Mouse (Mus musculus) adrenal gland, adult 18-20 months (tissue): ENCODE measurements at regions not wholly inside any gene's neighbourhood (a gene's known extent, or its start where the extent isn't known, plus 50 kb on each side); places are given as distances from the start of the nearest gene placed in this dataset.
A peak's percentile ranks its signal among the peaks of the same experiment; 100 is the strongest.

Experiments used
- DNase-seq, 2 experiments: peaks; one replicate each; pipeline ENCODE4 v3.0.0; 2021 to 2022; ENCODE audit warnings: low spot score in 2 of 2

DNA sequence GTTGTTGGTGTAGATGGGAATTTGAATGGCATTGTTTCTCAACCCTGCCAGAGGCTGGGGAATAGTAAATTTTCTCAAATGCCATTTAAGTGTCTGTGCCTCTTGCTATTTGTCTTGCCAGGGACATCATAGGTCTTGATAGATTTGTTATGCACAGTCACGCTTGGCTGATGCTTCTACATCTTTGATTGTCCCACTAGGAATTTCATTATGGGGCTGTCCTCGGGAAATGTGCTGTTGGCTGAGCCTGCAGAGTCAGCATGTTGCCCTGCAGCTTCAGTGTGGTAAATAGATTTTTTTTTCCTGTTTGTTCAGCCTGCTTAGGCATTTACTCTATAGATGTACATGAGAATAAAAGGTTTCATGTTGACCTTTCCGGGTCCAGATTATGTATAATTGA lies 354.9 kb upstream of the Fam98a start:
- DNase-seq = no peak

DNA sequence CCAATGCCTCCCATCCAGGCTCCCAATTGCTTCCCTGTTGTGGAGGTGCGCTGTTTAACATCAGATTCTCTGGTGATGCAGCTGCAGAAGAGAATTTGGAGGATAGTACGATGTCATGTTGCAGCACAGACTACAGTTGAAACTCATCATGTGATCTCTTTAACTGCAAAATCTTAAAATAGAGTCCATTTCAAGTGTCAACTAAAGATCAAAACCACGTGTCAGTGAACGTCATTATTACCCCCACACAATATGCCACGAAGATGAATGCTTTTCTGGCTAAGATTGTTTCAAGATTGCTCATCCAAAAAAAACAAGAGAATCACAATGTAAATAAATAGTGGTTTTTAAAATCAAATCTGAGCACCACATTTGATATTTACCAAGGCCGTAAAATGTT lies 343.7 kb upstream of the Fam98a start:
- DNase-seq = no peak

DNA sequence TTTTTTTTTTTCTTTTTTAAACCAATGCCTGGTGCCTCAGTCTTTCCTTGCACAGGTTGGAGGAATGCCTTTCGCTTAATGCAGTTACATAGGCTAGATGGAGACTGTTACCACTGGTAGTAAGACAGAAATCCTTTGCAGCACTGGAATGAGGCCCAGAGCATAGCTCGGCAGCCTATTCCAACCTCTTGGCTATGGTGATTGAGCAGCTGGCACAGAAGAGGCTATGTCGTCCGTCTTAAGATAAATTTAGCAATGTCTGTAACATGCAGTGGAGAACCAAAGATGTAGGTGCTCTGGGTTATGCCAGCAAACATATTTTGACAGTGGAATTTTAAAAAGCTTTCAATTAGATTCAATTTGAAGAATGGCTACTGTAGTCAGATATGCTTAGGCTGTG lies 343.2 kb upstream of the Fam98a start:
- no peak for DNase-seq

DNA sequence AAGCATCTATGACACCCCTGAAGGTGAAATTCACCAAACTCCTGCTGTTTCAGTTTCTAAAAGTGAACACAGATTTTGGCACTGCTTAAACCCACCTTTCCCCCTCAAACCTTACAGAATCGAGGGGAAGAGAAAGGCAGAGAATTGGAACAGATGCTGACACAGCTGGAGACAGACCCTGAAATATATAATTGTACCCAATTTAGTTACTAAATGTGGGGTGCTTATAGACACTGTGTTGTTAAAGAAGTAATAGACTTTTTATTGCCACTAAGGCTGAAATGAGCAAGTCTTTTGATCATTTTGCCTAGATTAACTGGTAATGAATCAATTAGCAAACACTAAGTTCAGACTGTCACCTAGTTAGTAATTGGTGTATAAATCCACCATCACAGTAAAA lies 341.8 kb upstream of the Fam98a start:
- DNase-seq = no peak

DNA sequence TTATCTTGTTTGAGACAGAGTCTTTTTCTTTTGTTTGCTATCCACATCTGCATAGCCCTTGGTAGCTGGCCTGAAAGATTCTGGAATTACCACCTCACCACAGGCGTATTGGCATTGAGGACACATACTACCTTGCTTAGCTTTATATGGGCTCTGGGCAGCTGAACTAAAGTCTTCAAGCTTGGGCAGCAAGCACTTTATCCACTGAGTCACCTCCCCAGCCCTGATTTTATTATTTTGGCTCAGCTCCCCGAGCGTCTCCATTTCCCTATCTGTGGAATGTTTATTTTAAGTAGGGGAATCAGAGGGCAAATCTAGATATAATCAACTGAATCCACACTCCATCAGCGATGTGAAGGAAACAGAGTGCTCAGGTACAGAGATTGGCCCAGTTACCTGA lies 340.4 kb upstream of the Fam98a start:
- DNase-seq = no peak

DNA sequence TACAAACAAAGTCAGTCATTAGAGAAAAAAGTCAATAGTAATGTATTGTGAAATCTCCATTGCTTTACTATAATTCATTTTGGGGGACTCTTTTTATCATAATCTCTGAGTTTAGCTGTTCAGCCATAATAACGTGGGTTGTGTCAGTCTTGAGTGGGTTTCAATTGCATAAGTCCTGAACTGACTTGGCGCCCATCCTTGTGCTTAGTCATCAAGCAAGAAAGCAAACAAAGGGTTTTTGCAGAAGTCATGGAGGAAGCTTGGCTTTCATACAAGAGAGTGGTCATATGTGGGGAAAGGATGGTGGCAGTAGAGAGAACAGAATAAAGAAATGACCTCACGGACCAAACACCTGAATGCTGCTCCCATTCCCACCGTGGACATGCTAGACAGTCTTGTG lies 339.8 kb upstream of the Fam98a start:
- DNase-seq = no peak

DNA sequence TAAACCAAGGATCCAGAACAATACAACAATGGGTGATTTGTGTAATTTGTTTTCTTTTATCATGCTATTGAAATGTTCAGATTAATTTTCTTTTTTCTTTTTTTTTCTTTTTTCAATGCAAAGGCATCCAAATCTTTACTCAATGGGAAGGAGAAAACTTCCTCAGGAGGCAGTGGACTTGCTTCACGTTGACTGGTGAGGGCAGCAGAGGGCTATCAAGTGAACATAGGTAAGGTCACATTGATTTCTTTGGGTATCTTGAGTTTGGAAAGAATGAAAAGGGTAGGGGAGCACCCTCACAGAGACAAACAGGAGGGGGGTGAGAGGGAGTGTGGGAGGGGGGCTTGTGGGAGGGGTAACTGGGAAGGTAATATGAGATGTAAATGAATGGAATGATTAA lies 326.1 kb upstream of the Fam98a start:
- no peak for DNase-seq

DNA sequence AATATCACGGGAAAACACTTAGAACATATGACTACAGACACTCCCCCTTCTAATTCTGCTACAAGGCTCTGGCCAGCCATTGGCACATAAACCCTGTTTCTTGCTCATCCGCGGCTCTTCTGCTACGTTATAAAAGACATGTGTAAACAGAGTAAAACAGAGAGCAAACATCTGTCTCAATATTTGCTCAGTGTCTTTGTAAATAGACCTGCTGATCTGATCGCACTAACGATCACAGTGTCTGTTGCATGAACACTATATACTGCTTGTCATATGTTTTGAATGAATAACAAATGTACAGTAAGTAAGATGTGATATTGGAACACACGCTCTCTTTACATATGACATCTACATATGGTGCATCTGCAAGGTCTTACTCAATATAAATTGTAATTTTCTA lies 325.1 kb upstream of the Fam98a start:
- no peak for DNase-seq

DNA sequence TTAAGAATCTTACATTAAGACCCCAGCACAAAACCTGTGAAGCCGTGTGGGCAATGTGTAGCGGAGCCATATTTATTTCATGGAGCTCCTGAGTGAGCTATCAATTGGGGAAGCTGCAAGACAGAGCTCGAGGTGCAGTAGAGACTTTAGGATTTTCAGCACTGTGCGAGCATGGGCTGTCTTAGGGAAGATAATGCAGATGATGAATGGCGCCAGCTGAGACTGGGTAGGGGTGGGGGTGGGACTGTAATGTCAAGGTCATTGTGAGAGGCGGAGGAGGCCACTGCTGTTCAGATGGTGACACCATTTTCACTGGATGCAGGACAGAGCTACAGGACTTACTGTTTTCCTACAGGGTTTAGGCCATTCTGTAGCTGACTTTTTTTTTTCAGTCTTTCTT lies 322.8 kb upstream of the Fam98a start:
- DNase-seq = peak in 1 of 2 experiments; percentile 2

DNA sequence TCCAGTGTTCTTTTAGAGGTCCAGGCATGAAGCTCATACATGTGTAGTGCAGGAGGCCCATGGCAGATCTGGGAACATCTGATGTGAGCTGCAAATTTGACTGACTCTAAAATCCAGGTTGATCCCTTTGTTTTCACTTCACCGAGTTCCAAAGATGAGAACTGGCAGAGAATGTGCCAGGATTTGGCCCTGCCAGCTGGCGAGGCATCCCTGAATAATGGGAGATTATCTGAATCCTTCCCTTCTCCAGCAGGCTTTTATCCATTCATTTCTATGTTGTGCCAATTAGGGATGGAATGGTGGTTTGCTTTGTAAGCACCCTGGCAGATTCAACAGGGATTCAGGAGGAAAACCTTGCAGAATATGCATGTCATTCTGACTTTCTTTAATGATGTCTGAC lies 318.7 kb upstream of the Fam98a start:
- DNase-seq = no peak

DNA sequence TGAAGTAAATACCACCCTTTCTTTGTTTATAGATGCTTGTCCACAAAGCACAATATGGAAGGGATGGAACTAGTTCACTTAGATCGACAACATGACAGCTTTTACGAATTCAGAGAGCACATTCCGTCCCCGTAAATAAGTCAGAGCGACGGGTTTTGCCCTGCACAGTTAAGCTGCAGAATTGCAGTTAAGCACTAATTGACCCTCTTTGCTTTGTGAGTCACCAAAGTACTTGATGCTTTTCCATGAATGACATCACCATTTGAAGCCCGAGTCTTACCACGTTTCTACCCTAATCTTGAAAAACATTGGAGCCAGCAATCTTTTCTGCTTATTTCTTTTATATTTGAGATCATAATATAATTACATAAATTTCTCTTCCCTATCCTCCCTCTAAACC lies 305.3 kb upstream of the Fam98a start:
- no peak for DNase-seq

DNA sequence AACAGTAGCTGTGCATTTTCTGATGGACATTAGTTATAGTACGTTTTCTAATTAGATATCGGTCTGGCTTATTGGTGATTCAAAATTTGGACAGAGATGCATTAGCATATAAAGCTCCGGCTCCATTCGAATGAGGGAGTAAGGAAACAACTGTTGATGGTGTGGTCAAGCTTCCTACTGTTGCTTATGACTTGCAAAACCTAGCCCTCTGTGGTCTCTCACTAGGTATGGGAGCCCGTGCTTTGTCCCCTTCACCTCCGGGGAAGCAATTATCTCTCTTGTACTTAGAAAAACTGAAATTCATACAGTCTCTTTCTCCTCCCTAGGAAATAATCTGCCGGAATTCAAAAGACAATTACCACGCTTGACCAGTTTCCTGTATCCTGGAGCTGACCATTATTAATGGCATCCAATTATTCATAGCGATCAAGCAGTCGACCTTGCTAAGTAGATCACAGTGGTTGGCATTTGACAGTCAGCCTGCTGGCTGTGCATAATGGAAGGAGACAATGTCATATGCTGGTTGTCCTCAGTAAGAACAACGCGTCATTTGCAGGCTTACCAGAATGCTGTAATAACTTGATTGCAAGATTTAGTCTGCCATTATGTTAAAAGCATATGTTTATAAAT lies 264.4 kb upstream of the Fam98a start:
- no peak for DNase-seq

DNA sequence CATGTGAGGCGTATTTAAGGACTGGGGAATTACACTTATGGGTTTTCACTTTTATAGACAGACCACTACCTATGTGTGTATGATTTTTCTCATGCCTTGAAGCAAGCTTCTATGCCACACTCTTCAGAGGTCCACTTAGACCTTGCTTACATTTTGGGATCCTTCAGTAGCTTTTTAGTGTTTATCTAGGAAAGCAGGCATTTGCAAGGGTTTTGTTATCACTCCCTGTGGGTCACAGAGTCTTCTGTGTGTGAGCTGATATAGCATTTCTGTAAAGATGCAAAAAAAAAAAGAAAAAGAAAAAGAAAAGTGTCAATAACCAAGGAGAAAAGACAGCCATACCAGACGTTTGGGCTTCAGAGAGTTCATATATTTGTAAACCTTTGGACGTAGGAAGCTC lies 260.4 kb upstream of the Fam98a start:
- DNase-seq = no peak

DNA sequence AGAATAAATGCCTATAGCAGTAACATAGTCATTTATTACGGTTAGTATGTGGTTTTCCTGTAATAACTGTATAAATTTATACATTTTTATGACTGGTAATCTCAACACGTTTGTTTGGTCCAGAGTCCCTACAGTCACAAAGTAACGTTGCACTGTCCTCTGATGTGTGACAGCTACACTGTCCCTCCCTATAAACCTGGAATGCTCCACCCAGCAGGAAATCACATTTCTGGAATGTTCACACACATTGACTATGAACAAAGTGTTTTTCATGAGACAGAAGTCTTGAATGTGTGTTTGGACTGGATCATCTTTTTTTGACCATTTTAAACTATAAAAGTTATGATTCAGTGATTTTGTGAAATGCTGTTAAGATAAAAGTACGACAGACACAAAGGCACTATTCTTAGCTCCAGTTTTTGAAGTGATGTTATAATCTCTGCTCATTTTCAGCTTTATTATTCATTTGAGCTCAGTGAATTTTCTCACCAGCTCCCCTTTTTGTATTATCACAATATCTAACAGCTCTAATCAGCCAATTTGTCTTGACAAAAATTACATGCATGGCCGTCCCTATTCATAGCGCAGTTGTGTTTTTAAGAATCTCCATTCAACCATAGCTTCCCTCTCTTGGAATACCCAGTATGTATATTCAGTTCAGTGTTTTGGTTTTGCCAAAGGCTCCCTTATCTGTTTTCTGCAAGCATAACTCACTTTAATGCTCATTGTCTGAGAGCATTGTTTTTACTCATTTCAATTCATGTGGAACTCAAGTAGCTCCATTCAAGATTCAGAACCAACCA lies 257.0 kb upstream of the Fam98a start:
- DNase-seq = no peak

DNA sequence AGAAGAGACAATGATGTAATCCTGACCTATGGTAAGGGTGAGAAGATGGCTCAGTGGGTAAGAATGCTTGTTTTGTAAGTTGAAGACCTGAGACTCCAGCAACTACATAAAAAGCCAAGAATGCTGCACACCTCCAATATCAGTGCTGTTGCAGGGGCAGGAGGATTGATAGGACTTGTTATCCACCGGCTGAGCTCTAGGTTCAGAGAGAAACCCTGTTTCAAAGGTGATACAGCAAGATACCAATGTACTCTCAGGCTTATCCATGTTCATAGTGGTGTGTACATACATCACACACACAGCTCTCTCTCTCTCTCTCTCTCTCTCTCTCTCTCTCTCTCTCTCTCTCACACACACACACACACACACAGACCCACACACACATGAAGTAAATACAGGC lies 256.3 kb upstream of the Fam98a start:
- DNase-seq = no peak

DNA sequence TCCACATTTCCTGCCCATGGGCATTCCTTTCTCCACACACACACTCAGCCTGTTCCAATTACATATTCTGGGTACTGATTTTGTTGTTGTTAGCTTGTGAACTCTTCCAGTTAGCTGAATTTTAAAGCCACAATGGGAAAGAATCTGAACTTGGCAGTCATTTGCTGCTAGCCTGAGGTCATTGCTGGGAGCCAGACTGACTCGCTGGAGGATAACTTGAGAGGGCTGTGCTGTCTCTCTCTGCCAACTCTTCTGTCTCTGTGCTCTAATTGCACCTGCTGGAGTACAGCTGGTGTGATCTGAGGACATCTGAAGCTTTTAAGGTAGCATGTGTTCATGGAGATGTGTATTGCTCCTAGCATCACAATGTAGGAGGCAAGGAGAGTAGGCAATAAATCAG lies 252.6 kb upstream of the Fam98a start:
- DNase-seq = no peak

DNA sequence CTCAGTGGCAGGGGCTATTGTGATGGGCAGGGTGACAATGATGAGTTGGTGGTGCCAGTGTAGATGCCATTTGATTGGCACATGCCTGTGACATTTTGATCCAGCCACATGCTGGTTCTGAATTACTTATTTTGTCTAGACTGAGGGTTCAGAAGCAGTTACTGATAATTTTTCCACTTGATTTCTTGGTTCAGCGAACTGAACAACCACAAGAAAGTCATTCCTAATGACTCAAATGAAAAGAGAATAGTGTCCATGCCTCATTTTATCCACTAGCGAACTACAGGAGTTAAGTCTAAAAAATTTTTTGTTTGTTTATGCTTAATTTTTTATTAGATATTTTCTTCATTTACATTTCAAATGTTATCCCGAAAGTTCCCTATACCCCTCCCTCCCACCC lies 244.6 kb upstream of the Fam98a start:
- no peak for DNase-seq

DNA sequence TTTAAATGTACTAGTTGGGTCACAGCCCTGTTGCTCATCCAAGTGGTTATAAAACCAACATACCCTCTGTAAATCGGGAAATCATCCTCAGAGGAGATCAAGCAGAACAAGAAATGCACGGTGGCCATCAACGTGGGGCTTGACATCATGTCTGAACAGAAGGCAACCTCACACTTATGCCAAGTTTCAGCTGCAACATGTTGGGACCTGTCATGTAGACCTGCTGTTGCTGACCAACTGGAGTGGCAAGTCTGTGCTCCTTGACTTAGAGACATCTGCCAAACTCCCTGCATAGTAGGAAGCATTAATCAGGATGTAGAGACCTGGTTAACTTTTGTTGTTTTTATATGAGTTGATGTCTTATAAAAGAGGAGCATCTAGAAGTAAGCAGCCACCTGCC lies 244.0 kb upstream of the Fam98a start:
- DNase-seq = no peak

DNA sequence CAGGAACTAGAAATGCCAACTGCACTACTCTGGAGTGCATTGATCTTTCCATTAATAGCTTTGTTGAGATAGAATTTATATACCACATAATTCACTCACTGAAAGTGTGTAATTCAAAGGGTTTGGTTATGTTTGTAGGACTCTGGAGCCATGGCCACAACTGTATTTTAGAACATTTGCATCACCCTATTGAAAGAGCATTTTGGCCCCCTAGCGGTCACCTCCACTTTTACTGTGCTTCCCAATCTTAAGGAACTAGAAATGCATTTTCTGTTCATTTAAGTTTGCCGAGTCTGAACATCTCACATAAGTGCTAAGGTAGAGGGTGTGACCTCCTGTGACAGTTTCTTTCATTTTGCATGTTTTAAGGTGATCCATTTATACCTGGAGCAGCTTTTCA lies 228.0 kb upstream of the Fam98a start:
- DNase-seq = no peak

DNA sequence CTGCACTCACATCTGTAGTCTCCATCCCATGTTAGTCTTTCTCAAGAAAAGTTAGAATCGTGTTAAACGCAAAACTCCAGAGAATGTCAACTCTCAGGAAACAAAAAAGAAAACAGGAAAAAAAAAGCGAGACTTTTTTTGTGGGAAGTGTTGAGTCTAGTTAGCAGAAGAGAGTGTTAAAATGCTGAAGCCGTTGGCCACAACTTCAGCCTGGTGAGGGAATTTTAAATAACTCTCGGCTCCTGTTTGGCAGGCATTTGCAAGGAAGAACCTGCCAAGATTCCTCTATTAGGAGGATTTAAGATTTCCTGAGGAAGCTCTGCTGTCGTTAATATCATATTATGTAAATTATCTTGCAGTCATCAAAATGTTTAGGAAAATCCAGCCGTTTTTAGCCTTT lies 224.9 kb upstream of the Fam98a start:
- no peak for DNase-seq

DNA sequence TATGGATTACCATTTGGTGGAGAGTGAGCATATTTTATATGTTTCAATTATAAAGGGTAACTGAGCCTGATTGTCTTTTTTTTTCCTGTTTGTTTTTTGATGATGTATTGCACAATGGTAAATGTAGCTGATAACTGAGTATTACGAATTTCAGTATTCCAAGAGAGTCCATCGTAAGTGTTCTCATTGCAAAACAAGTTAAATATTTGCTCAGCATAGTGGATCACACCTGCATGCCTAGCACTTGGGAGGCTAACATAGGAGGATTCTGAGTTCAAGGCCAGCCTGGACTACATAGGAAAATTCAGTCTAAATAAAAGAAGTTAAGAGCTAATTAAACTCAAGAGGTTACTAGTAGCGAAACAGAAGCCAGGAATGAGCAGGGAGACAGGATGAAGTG lies 223.8 kb upstream of the Fam98a start:
- DNase-seq = no peak

DNA sequence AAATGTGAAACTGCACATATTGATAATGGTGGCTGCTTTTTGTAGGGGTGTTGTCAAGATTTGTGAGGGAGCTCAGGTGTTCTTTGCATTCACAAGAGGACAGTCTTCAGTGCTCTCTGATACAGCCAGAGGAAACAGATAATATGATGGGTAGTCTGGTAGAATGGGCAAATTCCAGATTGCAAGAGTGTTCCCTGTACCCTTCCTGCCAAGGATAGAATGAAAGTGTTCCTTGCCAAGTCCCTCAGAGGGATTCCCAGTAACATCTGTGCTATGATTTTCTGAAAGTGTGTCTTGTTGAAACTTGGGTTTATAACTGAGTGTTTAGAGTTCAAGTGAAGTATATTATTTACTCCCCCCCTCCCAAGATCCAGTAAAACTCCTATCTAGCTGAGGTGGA lies 221.1 kb upstream of the Fam98a start:
- no peak for DNase-seq

DNA sequence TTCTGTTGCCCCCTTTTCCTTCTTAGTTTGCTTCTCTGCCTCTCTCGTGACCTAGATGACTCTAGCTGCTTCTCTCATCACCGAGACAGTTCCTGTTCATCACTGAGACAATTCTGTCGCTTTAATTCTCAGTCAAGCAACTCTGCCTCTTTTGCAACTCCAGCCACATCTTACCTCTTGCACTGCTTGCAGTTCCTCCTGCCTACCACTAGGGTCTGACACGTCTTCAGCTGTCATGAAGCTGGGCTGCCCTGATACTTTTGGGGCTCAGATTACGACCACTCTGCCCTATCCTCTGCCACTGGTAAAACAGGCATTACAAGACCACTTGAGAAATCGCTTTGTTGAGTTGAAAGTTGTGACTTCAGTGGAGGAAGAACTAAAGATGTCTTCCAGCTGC lies 216.9 kb upstream of the Fam98a start:
- no peak for DNase-seq
